Mouse (Mus musculus): ENCODE results near the gene Cep41.

Gene Cep41

DNA sequence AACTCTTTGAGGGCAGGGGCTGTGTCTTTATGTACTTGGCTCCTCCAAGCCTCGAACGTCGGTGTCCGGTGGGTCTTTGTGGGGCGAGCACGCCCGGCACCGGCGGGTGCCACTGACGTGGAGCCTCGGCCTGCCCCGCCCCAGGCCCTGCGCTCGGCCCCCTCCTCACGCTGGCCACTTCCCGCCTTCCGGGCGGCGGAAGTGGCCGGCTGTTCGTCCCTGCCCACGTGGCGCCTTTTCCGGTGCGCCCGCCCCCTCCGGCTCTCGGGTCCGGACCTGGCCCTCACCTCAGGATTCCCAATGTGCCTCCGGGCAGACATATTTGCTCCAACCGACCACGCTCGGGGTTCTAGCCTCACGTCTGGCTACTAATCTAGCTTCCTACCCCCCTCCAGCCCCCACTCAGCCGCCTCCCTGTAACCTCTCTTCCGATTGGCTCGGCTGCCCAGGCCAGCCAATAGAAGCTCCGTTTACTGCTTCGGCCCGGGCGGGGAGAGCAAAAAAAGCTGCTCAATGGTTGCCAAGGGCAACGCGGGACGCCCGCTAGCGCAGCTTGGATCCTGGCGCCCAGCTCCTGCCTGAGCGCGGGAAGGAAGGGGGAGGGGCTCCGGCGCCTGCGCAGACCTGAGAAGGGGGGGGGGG is at the start of gene Cep41:
Gene Cep41, minus strand, starts transcription at position 400 of the 642 bp plus-strand sequence.
- peak; percentile 98 for DNase-seq (ENCODE audit: low spot score)

DNA sequence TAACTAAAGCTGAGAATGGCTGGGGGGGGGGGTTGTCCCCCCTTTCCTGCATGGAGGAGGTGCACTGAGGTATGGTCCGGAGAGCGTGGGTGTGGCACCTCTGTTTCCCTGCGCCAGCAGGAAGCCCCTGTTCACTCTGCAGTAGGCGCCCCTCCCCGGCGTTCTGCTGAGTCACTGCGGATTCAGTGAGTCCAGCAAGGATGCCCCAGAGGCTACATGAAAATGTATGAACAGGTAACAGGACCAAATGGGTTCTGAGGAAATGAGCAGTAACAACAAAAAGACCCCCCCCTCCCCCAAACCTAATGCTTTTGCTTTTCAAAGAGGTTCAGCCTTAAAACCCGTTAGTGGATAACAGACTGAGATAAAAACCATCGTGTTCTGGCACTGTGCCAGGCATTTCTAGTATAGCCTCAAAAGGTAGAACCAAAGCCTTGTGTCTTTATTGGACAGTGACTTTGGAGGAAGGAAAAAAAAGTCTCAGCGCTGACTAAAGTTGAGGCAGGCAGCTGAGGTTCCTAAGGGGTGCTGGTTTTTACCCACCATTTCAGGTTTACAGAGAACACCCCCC is 45.7 kb upstream of the Cep41 start:
- DNase-seq (ENCODE audit: low spot score): no peak

DNA sequence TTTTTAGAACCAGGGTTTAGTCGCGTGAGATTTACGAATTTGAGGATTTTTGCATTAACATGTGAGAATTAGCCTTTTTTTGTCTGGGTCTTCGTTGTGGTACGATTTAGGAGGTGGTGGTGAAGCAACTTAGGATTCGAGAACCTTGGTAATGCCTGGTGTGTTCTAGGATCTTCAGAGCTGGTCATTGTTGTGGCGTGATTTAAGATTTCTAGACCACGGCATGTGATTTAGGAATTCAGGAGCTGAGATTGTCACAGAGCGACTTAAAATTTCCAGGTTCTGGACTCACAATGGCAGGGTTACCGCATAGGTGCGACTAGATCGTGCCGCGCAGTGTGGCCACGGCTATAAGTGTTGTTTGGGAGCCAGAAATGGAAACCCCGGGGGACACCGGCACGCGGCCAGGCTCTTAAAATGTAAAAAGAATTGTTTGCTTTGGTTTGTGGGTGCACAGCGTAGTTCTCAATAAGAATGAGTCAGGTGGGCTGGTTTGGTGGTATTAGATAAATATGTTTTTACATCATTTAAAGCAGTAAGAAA is 45.0 kb upstream of the Cep41 start:
- DNase-seq (ENCODE audit: low spot score): no peak

DNA sequence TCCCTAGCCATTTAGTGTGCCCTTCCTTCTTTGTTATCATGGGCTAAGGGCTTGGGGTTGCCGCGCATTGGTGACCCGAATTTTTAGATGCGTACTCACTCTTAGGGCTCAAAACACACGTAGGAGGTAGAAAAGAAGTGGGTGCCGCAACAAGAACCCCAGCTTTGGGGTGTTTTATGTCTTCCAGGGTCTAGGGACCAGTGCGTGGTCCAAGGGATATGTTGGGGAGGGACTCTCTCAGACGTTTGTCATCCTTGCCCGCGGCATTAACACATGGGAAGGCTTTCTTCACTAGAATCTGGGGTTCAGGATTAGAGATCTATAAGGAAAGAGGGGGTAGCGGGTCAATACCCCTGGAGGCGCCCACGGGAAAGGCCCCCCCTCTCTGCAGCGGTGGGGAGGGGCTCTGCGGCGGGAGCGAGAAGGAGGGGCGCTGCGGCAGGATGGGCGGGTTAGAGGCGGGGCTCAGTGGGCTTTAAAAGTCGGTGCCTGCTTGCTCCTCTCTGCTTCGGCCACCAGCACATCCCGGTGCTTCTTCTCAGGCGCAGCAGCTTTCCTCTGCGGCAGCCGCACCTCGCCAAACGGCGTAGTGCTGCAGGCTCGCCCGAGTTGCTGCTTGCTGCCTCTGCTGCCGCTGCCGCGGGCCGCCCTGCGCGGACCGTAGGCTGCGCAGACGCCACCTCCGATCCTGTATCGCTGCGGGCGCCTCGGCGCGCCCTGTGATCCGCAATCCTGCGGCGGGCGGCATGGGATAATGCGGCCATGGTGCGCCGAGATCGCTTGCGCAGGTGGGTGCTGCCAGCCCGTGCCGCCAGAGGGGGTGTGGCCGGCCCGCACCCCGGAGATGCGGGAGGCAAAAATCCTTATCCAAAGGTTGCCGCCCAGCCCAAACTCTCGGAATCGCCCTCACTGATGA is 44.3 kb upstream of the Cep41 start:
- no peak for DNase-seq (ENCODE audit: low spot score)

DNA sequence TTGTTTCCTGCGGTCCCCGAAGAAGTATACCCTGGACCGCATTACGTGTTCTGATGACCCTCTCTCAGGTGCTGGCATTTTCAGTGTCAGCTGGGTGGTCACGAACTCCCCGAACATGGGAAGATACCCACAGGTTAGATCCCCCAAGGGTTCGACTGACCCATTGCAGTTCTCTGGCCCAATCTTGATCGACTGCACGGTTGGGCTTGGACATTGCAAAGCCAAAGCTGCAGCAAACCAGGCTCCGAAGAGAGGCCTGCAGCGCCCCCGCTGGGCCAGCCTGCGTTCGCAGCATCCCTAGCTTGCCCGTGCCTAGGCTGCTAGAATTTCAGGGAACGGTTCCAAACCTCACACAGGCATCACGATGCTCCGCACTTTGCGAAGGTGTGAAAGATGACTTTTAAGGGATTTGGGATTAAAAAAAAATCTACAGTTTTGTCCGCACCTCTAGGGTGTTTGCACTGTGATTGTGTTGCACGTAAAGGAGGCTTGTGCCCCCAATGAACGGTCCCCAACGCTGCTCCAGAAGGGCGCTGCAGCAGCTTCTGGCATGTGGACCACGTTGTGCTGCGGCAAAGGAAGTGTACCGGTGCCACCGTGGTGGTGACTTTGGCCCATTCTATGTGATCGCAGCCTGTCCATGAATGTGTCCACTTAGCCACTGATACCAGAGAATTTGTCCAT is 43.5 kb upstream of the Cep41 start:
- no peak for DNase-seq (ENCODE audit: low spot score)

DNA sequence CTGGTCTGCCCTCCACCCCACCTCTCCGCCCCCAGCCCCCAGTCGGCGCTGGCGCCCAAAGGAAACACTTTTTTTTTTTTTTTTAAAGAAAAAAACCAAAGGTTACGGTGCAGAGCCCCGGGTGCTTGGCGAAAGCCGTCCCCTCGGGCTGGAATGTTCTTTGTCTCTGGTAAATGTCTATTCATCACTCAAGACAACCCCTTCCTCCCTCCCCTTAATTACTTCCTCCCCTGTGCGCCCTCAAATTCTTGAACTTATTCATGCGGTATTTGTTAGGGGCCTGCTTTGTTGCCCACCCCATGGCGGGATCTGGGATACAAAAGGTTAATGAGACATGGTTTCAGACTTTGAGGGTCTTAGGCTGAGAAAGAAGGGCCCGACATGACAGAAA is 42.8 kb upstream of the Cep41 start:
- DNase-seq (ENCODE audit: low spot score): no peak

DNA sequence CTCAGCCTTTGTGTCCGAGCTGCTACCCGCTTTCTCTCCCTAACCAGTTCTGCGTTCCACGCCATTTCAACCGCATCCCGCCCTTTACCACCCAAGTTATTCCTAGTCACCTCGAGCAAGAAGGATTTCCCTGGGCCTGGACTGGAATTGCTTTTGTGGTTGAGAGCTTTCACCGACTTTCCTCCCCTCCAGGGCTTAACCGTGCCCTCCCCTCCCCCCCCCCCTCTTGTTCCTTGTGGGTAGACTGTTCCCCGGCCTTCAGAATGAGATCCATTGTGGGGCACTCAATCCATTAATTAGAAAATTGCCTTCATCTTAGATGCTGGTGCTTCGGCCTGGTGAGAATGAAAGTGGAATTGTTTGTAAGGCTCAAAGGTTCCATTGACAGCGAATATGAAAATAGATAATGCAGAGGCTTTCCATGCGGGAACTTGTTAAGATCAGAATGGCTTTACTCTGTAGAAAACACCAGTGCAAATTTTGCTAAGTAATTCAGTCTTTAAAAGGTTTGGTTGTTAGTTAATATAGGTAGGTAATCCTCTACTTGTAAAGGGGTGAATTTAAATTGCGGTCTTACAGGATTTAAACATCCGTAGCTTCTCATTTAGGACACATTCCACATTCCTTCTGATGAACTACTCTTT is 42.3 kb upstream of the Cep41 start:
- DNase-seq (ENCODE audit: low spot score): no peak

DNA sequence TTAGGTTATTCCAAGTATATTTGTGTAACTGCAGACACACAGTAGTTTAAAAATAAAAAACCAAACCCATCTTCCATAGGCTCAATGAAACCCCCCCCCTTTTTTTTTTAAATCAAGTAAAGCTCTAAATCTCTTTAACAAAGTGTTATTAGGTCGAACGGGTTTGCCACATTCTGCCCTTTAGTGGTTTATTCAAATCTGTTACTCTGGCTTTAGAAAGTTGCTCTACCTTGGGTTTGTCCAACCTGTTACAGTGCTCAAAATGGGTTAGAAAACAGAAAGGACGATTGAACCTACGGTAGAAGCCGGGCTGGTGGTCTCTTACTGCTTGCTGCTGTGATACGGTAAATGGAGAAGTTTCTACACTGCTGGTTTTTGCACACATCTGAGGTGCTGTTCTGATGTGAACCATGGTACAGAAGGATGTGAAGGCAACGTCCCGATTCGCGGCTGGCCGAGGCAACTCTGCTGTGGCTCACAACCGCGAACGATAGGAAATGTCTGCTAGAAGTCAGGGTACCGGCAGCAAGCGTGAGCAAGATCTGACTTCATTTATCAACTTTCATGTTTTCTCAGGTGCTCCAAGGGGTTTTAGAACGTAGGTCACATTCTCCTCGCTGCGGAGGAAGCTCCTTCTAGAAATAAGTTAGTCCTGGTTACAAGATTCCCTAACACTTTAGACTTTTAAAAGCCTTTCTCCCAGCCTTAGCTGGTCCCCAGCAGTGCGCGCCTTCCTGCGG is 41.6 kb upstream of the Cep41 start:
- DNase-seq (ENCODE audit: low spot score): no peak

DNA sequence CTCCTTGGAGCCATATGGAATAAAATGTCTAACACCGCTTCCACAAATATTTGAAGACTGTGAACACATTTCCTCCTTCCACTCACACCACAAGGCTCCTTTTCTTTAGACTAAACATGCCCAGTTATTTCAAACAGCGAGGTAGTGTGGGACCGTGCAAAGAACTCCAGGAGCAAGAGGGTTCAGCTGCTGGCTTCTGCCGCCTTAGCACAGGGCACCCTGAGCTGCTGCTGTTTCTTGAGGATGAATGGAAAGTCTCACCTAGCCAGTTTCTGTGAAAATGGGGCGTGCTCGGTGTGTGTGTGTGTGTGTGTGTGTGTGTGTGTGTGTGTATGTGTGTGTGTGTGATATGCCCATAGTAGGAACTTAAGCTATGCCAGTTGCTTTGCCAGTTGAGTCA is 40.9 kb upstream of the Cep41 start:
- DNase-seq (ENCODE audit: low spot score): no peak

DNA sequence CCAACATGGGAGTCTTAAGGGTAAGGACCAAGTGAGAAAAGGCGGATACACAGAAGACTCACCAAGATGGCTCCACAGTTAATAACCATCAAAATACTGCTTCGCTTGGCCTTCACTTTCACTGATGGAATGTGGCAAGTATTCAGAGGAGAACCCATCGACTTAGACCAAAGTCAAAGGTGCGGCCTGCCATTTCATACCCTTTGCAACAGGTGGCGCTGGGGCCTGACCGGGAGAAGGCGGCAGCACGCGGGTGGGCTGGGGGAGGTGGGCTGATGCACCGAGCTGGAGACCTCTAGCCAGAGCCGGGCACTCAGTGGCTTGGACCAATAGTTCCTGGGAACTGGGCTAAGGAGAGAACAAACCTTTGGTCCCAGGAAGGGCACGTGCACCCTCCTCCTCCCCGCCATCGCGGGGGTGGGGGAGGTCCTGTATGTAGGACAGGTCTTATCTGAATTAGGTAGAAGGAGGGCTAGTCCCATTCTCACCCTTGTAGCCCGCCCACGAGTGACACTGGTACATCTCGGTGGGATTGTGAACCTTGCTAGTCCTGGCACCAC is 39.1 kb upstream of the Cep41 start:
- no peak for DNase-seq (ENCODE audit: low spot score)

DNA sequence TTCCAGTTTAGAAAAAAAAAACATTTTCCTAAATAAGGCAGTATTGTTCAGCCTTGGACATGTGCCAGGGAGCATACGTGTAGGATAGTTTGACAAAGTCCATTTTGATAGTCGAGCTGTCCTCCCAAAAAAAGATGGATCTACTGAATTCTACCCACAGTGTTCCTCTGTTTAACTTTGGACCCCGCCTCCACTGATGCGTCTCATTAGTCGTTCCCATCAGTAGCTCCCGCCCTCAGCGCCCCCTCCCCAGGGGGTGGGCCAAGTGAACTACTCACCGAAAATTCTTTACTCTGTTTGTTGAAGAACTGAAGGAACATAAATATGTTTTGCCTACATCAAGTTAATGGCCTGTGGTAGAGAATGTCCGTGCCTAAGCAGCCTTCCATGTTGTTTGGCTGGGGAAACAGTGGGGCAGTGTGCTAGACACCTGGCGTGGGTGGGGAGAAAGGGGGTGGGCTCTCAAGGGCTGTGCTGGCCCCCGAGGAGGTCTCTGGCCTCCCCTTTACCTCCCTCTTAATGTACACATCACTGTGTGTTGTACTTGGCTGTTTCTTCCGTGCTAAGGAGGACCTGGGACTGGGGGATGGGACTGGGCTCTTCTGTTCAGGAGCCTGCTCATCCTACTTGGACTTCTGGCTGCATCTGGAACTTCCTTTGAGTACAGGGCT is 36.9 kb upstream of the Cep41 start:
- DNase-seq (ENCODE audit: low spot score): no peak

DNA sequence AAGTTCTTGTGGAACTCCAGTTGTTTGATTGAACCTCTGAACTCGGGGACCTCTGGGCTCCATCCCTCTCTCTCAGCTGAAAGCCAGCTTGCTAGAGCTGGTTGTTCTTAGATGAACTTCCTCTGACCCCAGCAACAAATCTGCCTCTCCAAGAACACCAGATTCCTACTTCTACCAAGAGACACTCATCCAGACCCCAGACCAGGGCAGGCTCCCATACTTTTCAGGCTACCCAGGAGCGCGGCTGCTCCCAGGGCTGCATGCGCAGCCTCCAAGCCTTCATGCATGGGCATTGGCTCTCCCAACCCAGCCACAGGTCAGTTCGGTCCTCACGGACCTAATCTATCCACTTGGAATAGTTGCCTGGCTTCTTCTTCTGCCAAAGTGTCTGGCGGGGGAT is 29.8 kb upstream of the Cep41 start, which contains the start of gene Mest:
Gene Mest, plus strand, starts transcription at position 217 of the 400 bp plus-strand sequence.
- no peak for DNase-seq (ENCODE audit: low spot score)

DNA sequence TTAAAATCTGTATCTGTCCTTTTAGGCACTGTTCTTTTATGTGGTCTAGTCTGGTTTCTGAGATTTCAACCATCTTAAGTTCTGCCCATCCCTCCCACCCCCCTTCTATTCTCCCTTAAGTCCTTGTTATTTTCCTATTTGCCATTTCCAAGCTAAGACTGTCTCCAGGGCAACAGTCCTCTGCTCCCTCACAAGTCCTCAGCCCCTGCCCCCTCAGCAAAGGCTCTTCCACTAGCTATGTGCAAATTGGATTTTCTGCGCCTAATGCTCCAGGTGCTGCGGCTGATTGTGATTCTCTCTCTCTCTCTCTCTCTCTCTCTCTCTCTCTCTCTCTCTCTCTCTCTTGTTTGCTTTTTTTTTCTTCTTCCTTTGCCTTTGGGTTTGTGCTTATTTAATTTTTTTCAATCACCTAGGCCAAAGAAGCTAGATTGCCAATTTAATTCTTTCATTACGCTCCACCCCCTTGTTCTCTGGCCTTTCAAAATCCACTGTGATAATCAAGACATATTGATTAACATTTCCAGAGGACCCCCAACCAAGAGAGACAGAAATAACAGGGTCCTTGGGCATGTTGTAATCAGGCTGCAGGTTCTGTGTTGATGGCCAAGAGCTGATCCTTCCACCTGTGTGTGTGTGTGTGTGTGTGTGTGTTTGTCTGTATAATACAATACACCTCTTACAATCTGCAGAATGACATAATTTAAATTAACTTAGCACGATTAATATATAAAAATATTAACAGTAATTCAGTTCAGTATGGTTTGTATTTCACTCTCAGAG is 29.0 kb upstream of the Cep41 start:
- no peak for DNase-seq (ENCODE audit: low spot score)

DNA sequence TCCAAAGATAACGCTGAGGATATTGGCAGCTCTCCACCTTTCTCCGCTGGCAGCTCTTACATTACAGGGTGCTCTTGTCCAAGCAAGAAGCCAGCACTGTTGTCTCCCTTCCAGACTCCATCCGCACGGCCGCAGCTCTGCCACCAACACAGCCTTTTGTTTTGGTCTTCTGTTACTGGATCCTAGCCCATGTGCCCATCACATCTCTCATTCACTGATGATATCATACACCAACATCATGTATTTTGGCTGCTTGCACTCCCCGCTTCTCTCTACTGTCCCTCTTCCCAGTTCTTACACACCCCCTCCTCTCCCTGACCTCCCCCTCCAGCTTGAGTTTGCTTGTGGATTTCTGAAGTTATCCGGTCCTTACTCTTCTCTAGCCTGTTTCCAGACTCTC is 23.2 kb upstream of the Cep41 start:
- DNase-seq (ENCODE audit: low spot score): no peak

DNA sequence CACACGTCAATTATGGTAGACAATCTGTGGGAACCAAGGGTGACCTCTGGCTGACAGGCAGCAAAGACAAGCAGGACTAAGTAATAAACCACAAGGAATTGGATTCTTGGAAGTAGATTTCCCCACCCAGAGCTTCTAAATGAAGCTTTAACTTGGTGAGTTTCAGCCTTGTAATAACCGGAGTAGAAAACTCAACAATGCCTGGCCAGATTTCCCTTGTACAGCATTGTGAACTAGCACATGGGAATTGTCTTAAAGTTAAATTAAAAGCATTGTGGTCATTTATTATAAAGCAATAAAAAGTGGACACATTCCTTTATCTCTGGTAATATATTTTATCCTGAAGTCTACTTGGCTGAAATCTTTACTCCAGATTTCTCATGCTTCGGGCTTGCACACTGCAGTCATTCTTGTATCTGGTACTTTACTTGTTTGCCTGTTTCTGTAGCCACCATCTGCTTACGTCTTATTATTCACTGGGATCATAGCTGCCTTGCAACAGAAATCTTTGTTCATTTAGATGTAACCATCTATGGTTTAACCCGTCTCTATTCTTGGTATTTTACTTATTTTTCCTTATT is 21.4 kb upstream of the Cep41 start:
- DNase-seq (ENCODE audit: low spot score): peak; percentile 39

DNA sequence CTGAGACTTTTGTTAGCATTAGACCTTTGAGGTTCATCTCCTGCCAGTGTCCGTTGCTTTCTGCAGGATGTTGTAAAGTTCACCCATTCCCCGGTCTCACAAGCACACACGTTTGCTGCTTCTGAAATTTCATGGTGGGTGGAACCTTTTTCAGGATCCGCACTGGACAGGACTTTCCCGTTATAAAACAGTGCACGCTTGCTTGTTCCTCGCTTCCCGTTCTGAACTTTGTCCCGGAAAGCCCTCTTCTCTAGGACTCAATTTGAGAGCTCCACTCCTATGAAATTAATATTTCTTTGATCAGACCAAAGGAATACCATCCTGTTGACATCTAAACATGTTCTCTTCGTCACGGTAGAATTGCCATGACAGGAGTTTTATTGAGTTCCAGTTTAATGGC is 20.3 kb upstream of the Cep41 start:
- no peak for DNase-seq (ENCODE audit: low spot score)

DNA sequence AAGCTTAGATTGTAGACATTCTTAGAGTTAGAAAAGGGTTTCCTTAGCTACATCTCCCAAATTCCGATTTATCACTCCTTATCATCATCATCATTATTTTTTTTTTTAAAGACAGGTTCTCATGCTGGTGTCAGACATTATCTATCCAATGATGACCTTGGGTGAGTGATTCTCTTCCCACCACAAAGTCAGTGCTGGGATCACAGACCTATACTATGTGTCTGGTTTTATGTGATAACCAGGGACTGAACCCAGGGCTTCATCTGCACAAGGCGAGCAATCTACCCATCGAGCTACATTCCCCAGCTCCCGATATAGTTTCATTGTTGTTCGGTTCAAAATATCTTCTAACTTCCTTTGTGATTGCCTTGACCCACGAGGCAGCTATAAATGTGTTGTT is 19.9 kb upstream of the Cep41 start:
- DNase-seq (ENCODE audit: low spot score): no peak

DNA sequence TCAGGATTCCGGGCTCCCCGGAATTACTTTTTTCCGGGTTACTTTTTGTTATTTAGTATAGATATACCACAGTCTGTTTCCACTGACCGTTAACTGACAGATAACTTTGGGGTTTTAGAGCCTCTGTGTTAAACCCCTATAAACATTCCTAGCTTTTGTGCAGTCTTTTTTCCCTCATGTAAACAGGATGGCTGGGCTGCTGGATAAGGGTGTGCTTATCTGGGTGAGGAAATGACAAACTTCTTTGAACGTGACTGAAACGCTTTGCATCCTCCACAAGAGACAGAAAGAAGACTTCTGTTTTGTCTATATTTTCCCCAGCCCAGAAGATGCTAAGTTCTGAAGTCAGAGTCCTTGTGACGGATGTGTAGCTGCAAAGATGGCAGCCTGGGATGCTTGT is 18.9 kb upstream of the Cep41 start:
- no peak for DNase-seq (ENCODE audit: low spot score)

DNA sequence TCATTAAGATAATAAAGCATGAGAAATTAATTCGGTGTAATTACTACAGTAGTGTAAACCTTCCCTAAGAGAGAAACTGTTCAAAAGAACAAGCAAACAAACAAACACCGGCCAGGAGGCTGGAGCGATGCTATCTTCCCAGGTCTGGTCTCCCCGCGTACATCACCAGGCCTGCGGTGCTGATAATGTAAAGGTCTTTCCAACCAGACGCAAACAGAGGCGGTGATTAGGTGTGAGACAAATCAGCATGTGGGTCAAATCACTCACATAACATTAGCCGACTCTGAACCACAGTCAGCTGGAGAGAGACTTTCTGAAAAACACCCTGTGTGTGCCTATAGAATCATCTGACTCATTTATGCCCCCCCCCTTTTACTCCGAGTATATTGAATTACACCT is 17.8 kb upstream of the Cep41 start:
- DNase-seq (ENCODE audit: low spot score): no peak

Measured in adipocyte (in vitro differentiated cells).